Mouse (Mus musculus): ENCODE results near the gene Zfp592.

DNA sequence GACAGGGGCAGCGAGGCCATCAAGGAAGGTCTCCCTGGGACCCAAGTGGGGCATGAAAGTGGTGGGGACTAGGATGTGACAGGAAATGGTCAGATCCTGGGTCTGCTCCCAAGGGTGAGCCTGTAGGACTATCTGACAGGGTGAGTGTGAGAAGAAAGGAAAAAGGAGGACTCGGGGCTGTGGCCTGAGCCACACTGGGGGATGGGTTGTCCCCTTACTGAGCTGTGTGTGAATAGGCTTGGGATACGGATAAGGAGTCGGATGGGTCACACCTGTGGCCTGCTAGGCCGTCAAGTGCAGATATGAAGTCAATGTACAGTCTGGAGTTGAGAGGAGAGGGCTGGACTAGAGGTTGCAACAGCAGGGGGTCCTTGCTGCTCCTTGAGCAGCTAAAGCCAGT is 82.3 kb downstream of the Zfp592 start:
- TF ChIP-seq CTCF (IDR thresholded peaks at IDR 0.05; ENCODE audit: borderline replicate concordance, extremely low read depth, insufficient read depth, insufficient read length), result no peak
- no peak for TF ChIP-seq POLR2A (IDR thresholded peaks at IDR 0.05; ENCODE audit: borderline replicate concordance, extremely low read depth, insufficient read depth, insufficient read length, poor library complexity, severe bottlenecking)
